Mouse (Mus musculus): ENCODE data around the gene Cyp2d9. TPM values are rescaled to one million over a fixed set of nuclear protein-coding genes. Genes with fewer than 3 reads are reported as not detected.
"Not testable (repeated sequence)": the region's sequence is repeated elsewhere in the genome, so short reads cannot be mapped to it uniquely, and the experiment has no call there.

Gene Cyp2d9
- polyA plus RNA-seq, 1 experiment from 2014 or later = not detected

DNA sequence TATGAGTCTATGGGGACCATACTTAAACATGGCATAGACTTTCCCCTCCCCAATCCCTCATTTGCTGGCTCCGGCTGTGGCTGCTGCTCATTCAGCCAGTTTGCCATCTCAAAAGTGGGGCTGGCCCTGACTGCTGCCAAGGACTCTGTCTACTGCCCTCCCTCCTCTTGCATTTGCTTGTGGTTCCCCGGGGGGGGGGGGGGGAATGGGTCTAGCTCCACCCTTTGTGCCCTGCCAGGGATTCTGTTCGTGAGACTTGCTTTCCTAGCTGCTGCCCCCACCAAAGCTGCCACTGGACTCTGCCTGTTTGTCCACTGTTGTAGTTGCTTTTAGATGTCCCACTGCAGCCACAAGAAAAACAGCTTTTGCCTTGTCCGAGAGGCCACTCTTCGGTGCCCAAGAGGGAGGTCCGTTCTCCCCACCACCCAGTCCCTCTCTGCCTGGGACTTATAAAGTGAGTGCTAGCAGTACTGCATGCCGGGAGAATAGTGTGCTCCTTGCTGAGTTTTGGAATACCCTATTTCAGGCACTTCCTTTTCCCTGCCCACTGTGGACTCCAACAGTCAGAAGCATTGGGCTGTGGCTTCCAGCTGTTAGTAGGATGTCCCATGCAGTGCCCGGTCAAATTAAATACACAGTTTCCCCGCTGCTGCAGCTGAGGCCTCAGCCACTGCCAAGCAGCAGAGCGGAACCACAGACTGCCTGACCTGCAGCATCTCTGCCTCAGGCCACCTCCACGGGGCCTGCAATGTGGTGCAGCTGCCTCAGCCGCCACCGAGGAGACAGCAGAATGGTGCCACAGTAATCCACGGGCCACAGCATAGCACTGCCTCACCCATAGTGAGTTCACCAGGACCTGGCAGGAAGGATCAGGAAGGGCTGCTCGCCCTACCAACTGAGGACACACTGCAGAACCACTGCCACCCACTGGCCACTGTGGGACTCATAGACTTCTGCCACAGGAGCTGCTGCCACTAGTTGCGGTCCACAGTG is 16.1 kb upstream of the Cyp2d9 start:
- no peaks in the 10 kb centered on the region for H3K36me3 ChIP-seq
- no peaks in the 10 kb centered on the region for H3K9me3 ChIP-seq
- H3K4me1 ChIP-seq (replicated peaks) = peaks cover 14% of the 10 kb centered on the region
- H3K4me2 ChIP-seq = peak overlapping the region; percentile 37
- peak; percentile 72 for ATAC-seq (ENCODE audit: low FRiP score)
- H3K27me3 ChIP-seq = no peaks in the 10 kb centered on the region
- WGBS = 19% methylated on average over 16 of the region's 16 CpGs
- H3K4me3 ChIP-seq = peak overlapping the region; percentile 9; the same call in 1 of the 2 replicates
- H3K9ac ChIP-seq = 0 out of 2 replicates have a peak overlapping the region, but pooled peaks have one; percentile 35
- 0 out of 2 replicates have a peak overlapping the region, but pooled peaks have one; percentile 19 for H3K27ac ChIP-seq

DNA sequence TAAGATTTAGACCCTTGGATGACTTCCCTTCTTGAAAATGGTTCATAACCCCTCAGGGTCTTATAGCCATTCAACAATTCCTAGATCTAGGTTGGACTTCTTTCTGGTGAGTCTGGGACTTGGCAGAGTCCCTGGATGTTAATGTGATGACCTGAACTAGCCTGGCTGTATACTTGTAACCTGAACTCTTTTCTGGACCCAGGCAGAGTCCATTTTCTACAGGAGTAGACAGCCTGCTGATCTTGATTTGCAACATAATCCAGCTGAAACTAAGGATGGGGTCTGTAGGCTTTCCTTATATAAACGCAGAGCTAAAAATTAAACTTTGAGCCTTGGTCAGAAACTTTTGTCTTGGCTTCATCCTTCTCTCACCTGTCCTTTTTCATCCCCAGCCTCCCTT is 14.6 kb upstream of the Cyp2d9 start:
- no peak for ATAC-seq (ENCODE audit: low FRiP score)
- 79% methylated on average over 1 of the region's 1 CpGs for WGBS

DNA sequence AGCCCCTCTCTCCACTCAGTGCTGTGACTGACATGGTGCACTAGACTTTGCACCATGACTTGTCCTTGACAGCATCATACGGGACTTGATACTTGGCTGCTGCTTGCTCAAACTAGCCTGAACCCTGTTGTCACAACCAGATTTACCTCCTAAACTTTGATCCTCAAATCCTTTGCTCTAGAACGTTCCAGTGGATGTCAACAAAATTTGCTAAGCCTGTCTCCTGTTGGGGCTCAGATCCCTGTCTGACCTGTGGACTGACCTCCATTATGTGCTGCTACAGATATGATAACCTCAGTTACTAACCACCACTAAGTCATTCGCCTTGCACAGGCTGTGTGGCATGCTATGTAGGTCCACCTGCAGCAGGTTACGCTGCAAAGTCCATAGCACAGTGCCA is 10.3 kb upstream of the Cyp2d9 start:
- no peak overlapping the region for H3K4me2 ChIP-seq
- no peak overlapping the region for H3K4me3 ChIP-seq
- H3K27me3 ChIP-seq = no peaks in the 10 kb centered on the region
- H3K9me3 ChIP-seq = no peaks in the 10 kb centered on the region
- H3K4me1 ChIP-seq (replicated peaks) = no peaks in the 10 kb centered on the region
- H3K9ac ChIP-seq = no peak overlapping the region
- no peak for ATAC-seq (ENCODE audit: low FRiP score)
- WGBS = 80% methylated on average over 4 of the region's 4 CpGs
- no peaks in the 10 kb centered on the region for H3K36me3 ChIP-seq
- H3K27ac ChIP-seq = no peak overlapping the region

More for the DNA sequence above, 14.6 kb upstream of the Cyp2d9 start:
- Histone ChIP-seq H3K9ac (no peak overlapping the region), H3K27ac (no peak overlapping the region), H3K4me1 (replicated peaks) (peaks cover 14% of the 10 kb centered on the region), H3K4me3 (no peak overlapping the region), H3K36me3 (no peaks in the 10 kb centered on the region), H3K27me3 (no peaks in the 10 kb centered on the region), H3K9me3 (no peaks in the 10 kb centered on the region), H3K4me2 (no peak overlapping the region)

DNA sequence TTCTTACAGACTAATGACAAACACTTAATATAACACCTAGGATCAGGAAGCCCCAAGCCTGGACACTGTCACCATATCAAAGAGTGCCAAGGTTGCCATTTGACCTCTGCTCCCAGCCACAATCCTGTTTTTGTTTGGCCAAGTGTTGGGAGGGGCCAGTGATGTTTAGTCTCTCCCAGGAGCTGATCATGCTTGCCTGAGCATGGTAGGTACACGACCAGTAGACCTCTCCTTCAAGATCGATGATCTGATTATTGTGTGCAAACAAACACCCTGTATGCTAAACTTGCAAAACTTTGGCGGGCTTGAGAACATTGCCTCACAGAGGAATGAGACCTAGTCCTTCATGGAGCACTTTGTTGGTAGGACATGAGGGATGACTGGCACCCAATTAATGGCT is 9.8 kb upstream of the Cyp2d9 start:
- ATAC-seq (ENCODE audit: low FRiP score) = no peak
- 85% methylated on average over 3 of the region's 3 CpGs for WGBS
- Histone ChIP-seq H3K9me3 (no peaks in the 10 kb centered on the region), H3K4me1 (replicated peaks) (no peaks in the 10 kb centered on the region), H3K27ac (no peak overlapping the region), H3K27me3 (no peaks in the 10 kb centered on the region), H3K4me2 (no peak overlapping the region), H3K36me3 (no peaks in the 10 kb centered on the region), H3K9ac (no peak overlapping the region), H3K4me3 (no peak overlapping the region)

DNA sequence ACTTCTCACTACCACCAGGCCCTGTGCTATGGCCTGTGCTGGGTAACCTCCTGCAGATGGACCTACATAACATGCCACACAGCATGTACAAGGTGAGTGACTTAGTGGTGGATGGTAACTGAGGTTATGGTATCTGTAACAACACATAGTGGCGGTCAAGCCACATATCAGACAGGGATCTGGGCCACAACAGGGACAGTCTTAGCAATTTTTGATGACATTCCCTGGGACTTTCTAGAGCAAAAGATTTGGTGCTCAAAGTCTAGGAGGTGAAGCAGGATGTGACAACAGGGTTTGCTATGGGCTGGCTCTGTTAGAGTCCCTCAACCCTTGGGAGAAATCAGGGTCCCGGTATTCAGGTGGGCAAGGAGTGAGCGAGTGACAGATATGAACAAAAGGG is 384 bp downstream of the Cyp2d9 start:
- Histone ChIP-seq H3K9ac (no peak overlapping the region), H3K27ac (no peak overlapping the region), H3K4me1 (replicated peaks) (no peaks in the 10 kb centered on the region), H3K4me3 (no peak overlapping the region), H3K27me3 (no peaks in the 10 kb centered on the region), H3K9me3 (peaks cover 23% of the 10 kb centered on the region; the same call in 1 of the 2 replicates), H3K36me3 (no peaks in the 10 kb centered on the region), H3K4me2 (no peak overlapping the region)
- 95% methylated on average over 3 of the region's 3 CpGs for WGBS
- no peak for ATAC-seq (ENCODE audit: low FRiP score)

DNA sequence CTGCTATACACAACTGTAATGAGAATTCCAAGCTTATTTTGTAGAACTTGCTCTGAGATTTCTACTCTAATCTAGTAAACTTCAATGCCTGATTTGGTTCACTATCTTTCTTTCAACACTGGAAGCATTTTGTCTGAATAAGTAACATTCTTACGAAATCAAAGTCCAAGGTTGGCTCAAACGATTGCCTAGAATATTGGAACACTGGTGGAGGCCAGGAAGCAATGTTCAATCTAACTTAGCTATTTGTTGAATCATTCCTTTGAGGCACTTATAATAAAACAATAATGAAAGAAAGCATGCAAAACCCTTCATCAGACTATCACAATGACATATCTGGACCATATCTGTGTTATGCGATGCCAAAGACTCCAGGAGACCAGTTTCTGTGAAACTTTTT is 1.3 kb downstream of the Cyp2d9 start:
- no peaks in the 10 kb centered on the region for H3K27me3 ChIP-seq
- 94% methylated on average over 3 of the region's 3 CpGs for WGBS
- no peak overlapping the region for H3K4me3 ChIP-seq
- no peak overlapping the region for H3K4me2 ChIP-seq
- no peaks in the 10 kb centered on the region for H3K4me1 ChIP-seq (replicated peaks)
- no peak overlapping the region for H3K9ac ChIP-seq
- no peak for ATAC-seq (ENCODE audit: low FRiP score)
- H3K27ac ChIP-seq = no peak overlapping the region
- no peaks in the 10 kb centered on the region for H3K36me3 ChIP-seq
- H3K9me3 ChIP-seq = peaks cover 23% of the 10 kb centered on the region; the same call in 1 of the 2 replicates

DNA sequence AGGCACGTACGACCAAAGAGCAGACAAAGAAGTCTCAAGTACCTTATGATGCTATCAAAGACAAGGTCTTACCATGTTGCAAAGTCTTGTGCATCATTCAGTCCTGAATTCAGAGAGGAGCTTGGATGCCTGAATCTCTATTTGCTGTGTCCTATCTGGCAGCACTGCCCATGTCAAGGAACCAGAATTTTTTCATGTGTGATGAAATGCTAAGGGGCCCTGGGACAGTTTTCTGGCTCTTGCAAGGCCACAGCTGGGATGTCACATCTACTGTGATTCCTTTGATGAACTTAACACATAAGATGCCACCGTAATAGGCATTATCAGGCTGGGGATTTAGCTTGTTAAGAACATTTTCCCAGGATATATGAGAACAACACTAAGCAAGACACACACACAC is 1.8 kb downstream of the Cyp2d9 start:
- no peak overlapping the region for H3K27ac ChIP-seq
- H3K4me3 ChIP-seq = no peak overlapping the region
- H3K36me3 ChIP-seq = no peaks in the 10 kb centered on the region
- no peaks in the 10 kb centered on the region for H3K4me1 ChIP-seq (replicated peaks)
- H3K27me3 ChIP-seq = no peaks in the 10 kb centered on the region
- ATAC-seq (ENCODE audit: low FRiP score) = no peak
- no peak overlapping the region for H3K4me2 ChIP-seq
- 86% methylated on average over 3 of the region's 3 CpGs for WGBS
- H3K9me3 ChIP-seq = peaks cover 19% of the 10 kb centered on the region; the same call in 1 of the 2 replicates
- H3K9ac ChIP-seq = no peak overlapping the region

DNA sequence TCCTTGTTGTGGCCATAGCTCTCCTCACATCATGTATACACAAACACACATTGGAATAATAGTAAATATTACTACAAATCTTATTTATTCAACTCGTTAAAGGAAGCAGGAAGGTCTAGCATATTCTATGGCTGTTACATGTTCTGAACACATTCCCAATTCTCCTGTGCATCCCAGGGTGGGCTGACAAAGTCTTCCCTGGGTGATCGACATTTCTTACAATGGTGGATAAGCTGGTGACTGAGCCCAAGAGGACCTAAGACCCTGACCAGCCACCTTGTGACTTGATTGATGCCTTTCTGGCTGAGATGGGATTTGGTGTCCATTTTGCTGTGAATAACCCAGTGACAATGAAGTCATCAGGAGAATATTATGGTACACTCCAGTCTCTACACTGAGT is 2.4 kb downstream of the Cyp2d9 start:
- Histone ChIP-seq H3K4me2 (no peak overlapping the region), H3K9ac (no peak overlapping the region), H3K4me1 (replicated peaks) (no peaks in the 10 kb centered on the region), H3K27ac (no peak overlapping the region), H3K9me3 (0 out of 2 replicates have a peak, but pooled peaks cover 16% of the 10 kb centered on the region), H3K27me3 (no peaks in the 10 kb centered on the region), H3K36me3 (no peaks in the 10 kb centered on the region), H3K4me3 (no peak overlapping the region)
- no peak for ATAC-seq (ENCODE audit: low FRiP score)
- 92% methylated on average over 2 of the region's 2 CpGs for WGBS

DNA sequence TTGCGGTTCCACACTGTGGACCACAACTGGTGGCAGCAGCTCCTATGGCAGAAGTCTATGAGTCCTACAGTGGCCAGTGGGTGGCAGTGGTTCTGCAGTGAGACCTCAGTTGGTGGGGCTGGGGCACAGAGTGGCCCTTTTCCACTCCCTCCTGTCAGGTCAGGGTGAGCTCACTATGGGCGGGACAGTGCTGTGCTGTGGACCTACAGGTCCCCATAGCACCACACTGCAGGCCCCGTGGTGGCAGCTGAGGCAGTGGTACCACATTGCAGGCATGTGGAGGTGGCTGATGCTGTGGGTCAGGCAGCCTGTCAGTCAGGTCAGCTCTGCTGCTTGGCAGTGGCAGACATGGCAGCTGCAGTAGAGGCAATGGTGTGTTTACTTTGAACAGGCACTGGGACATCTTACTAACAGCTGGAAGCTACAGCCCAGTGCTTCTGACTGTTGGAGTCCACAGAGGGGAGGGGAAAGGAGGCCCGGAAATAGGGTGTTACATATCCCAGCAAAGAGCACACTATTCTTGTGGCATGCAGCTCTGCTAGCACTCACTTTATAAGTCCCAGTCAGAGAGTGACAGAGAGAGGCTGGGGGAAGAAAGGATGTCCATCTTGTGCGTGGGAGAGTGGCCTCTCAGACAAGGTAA is 4.9 kb downstream of the Cyp2d9 start:
- no peaks in the 10 kb centered on the region for H3K4me1 ChIP-seq (replicated peaks)
- H3K4me3 ChIP-seq = no peak overlapping the region
- no peak overlapping the region for H3K9ac ChIP-seq
- H3K27me3 ChIP-seq = no peaks in the 10 kb centered on the region
- 77% methylated on average over 5 of the region's 5 CpGs for WGBS
- ATAC-seq (ENCODE audit: low FRiP score) = no peak
- H3K36me3 ChIP-seq = no peaks in the 10 kb centered on the region
- no peak overlapping the region for H3K4me2 ChIP-seq
- 0 out of 2 replicates have a peak, but pooled peaks cover 8% of the 10 kb centered on the region for H3K9me3 ChIP-seq
- H3K27ac ChIP-seq = no peak overlapping the region

DNA sequence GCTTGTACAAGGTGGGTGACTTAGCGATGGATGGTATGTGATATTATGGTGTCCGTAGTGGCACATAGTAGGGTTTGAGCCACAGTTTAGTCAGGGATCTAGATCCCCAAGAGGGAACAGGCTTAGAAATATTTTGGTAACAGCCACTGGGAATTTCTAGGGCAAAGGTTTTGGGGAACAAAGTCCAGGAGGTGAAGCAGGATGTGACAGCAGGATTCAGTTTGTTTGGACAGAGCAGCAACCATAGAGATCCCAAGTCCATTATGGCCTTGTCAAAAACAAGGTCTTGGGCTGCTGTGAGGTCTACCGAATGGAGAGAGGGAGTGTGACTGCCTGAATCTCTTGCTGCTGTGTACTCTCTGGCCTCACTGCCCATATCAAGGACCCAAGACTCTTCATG is 10.4 kb downstream of the Cyp2d9 start:
- WGBS = 89% methylated on average over 3 of the region's 3 CpGs

DNA sequence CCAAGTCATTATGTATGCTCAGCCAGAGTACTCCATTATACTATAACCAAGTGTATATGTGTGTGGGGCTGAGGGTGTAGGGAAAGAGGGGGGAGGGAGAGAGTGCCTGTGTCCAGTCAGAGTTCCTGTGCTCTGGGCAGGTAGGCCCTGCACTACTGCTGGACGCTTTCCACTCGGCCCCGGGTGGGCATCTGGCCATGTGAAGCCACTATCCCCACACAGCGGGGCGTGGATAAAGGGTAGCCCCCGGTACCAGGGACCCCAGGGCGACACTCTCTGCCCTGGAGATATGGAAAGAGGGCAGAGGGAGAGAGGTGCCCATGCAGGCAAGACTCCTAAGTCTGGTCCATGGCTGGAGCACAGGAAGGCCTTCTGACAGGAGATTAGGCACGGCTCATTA is 12.0 kb downstream of the Cyp2d9 start:
- H3K27me3 ChIP-seq = no peaks in the 10 kb centered on the region
- WGBS = 72% methylated on average over 8 of the region's 8 CpGs
- no peak for ATAC-seq (ENCODE audit: low FRiP score)
- H3K4me2 ChIP-seq = no peak overlapping the region
- no peak overlapping the region for H3K4me3 ChIP-seq
- H3K27ac ChIP-seq = no peak overlapping the region
- H3K9me3 ChIP-seq = no peaks in the 10 kb centered on the region
- H3K4me1 ChIP-seq (replicated peaks) = no peaks in the 10 kb centered on the region
- no peaks in the 10 kb centered on the region for H3K36me3 ChIP-seq
- no peak overlapping the region for H3K9ac ChIP-seq

More for the DNA sequence above, 10.4 kb downstream of the Cyp2d9 start:
- H3K9ac ChIP-seq = no peak overlapping the region
- H3K27ac ChIP-seq = no peak overlapping the region
- no peak overlapping the region for H3K4me2 ChIP-seq
- no peak overlapping the region for H3K4me3 ChIP-seq
- no peaks in the 10 kb centered on the region for H3K9me3 ChIP-seq
- no peaks in the 10 kb centered on the region for H3K4me1 ChIP-seq (replicated peaks)
- no peaks in the 10 kb centered on the region for H3K27me3 ChIP-seq
- no peak for ATAC-seq (ENCODE audit: low FRiP score)
- no peaks in the 10 kb centered on the region for H3K36me3 ChIP-seq

DNA sequence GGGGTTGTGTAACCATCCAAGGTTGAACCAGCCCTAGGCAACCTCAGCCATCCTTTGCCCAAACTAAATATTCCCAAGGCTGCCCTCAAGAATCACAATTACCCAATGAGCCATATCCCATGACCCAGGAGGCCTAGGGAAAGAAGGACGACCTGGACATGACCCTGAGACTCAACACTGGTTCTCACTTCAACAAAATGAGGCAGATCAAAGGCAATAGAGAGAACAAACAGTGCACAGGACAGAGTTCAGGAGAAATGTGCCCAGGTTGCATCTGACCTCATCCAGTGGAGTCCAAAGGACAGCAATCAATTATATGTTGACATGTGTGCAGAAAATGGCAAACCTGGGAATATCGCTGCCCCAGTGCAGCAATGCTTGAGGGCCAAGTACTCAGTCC is 16.8 kb downstream of the Cyp2d9 start:
- not testable (repeated sequence) for H3K9ac ChIP-seq; H3K9me3 ChIP-seq; H3K4me3 ChIP-seq; H3K27ac ChIP-seq; ATAC-seq (ENCODE audit: low FRiP score); H3K36me3 ChIP-seq; H3K27me3 ChIP-seq; H3K4me2 ChIP-seq; H3K4me1 ChIP-seq (replicated peaks)
- 73% methylated on average over 2 of the region's 2 CpGs for WGBS

Data from hindbrain, embryonic 13.5 days (tissue).